ENCODE assay signal across 18 mouse cellular contexts in genomic region chr6:107375274-107375673, GRCm38 (mm10).
DNase-seq lines count a peak whose midpoint lies in the region; ATAC-seq and TF ChIP-seq lines count a peak whose summit lies in the region.
"Had no signal": no experiment of that assay in that cellular context is flagged by ENCODE, and none has a peak within 500 bp of the region (broad histone marks: within the 10 kb centered on the region; RNA-seq: fewer than 3 reads in every experiment).

No protein-coding gene starts in this region.

- H3K36me3 ChIP-seq in forebrain, embryonic 14.5 days (ENCODE audit: control insufficient read depth, insufficient read depth, low read length): no peaks in the 10 kb centered on the region
- no peaks in the 10 kb centered on the region for H3K36me3 ChIP-seq in forebrain, embryonic 11.5 days (ENCODE audit: control insufficient read depth, insufficient read depth, low read length)
- no peaks in the 10 kb centered on the region for H3K36me3 ChIP-seq in intestine, postnatal 0 days (ENCODE audit: control insufficient read depth, insufficient read depth)
- H3K36me3 ChIP-seq in neural tube, embryonic 13.5 days: no peaks in the 10 kb centered on the region
- H3K36me3 ChIP-seq: embryonic facial prominence, embryonic 12.5 days; heart, embryonic 12.5 days had no signal

- no peak overlapping the region for H3K4me2 ChIP-seq in forebrain, embryonic 14.5 days (ENCODE audit: low read length)
- no peak overlapping the region for H3K4me2 ChIP-seq in forebrain, embryonic 11.5 days (ENCODE audit: low read depth, low read length, severe bottlenecking)
- no peak overlapping the region for H3K4me2 ChIP-seq in intestine, postnatal 0 days (replicated peaks; ENCODE audit: low read depth)
- no peak overlapping the region for H3K4me2 ChIP-seq in neural tube, embryonic 13.5 days
- H3K4me2 ChIP-seq: embryonic facial prominence, embryonic 12.5 days; heart, embryonic 12.5 days had no signal

- no peak for DNase-seq in forebrain, embryonic 14.5 days (ENCODE audit: low spot score)
- DNase-seq in forebrain, embryonic 11.5 days (ENCODE audit: low spot score): no peak
- peak; percentile 3 for DNase-seq in kidney, adult 9 months
- DNase-seq in kidney, postnatal 10 days: no peak
- no peak for DNase-seq in urinary bladder, postnatal 4 days (ENCODE audit: low spot score in 2 of 2)
- no peak for DNase-seq in spleen, adult 12 weeks (ENCODE audit: low spot score)
- DNase-seq: adrenal gland, adult 8-10 months; cerebellum, postnatal 14 days; kidney, adult 18-20 months; retina, postnatal 1 day; thymus, postnatal 4 days had no signal

- H3K4me1 ChIP-seq in forebrain, embryonic 14.5 days (ENCODE audit: control insufficient read depth, insufficient read depth, low read length): no peaks in the 10 kb centered on the region
- no peaks in the 10 kb centered on the region for H3K4me1 ChIP-seq in forebrain, embryonic 11.5 days (replicated peaks; ENCODE audit: control insufficient read depth, insufficient read depth, low read length)
- no peaks in the 10 kb centered on the region for H3K4me1 ChIP-seq in intestine, postnatal 0 days (replicated peaks; ENCODE audit: control insufficient read depth, insufficient read depth, low read length)
- peaks cover 9% of the 10 kb centered on the region for H3K4me1 ChIP-seq in neural tube, embryonic 13.5 days (replicated peaks)
- H3K4me1 ChIP-seq: embryonic facial prominence, embryonic 12.5 days; heart, embryonic 12.5 days had no signal

- no peak overlapping the region for H3K9ac ChIP-seq in forebrain, embryonic 14.5 days (ENCODE audit: low read length)
- no peak overlapping the region for H3K9ac ChIP-seq in forebrain, embryonic 11.5 days (ENCODE audit: low read length)
- H3K9ac ChIP-seq in intestine, postnatal 0 days (ENCODE audit: low read depth, low read length): no peak overlapping the region
- no peak overlapping the region for H3K9ac ChIP-seq in neural tube, embryonic 13.5 days
- H3K9ac ChIP-seq: embryonic facial prominence, embryonic 12.5 days; heart, embryonic 12.5 days; liver, embryonic 14.5 days had no signal

- no peak overlapping the region for H3K4me3 ChIP-seq in forebrain, embryonic 14.5 days (ENCODE audit: low read depth, low read length)
- no peak overlapping the region for H3K4me3 ChIP-seq in forebrain, embryonic 11.5 days (ENCODE audit: low read depth, low read length)
- H3K4me3 ChIP-seq in intestine, postnatal 0 days (ENCODE audit: low read depth, low read length): no peak overlapping the region
- no peak overlapping the region for H3K4me3 ChIP-seq in neural tube, embryonic 13.5 days
- H3K4me3 ChIP-seq: embryonic facial prominence, embryonic 12.5 days; heart, embryonic 12.5 days had no signal

- H3K27me3 ChIP-seq in forebrain, embryonic 14.5 days (replicated peaks; ENCODE audit: control insufficient read depth, insufficient read depth, low read length): no peaks in the 10 kb centered on the region
- H3K27me3 ChIP-seq in forebrain, embryonic 11.5 days (ENCODE audit: control insufficient read depth, insufficient read depth, low read length): no peaks in the 10 kb centered on the region
- H3K27me3 ChIP-seq in intestine, postnatal 0 days (replicated peaks; ENCODE audit: control insufficient read depth, insufficient read depth, low read length): no peaks in the 10 kb centered on the region
- peaks cover 4% of the 10 kb centered on the region; the same call in 1 of the 2 replicates for H3K27me3 ChIP-seq in neural tube, embryonic 13.5 days
- H3K27me3 ChIP-seq: embryonic facial prominence, embryonic 12.5 days; heart, embryonic 12.5 days had no signal

- ATAC-seq in forebrain, embryonic 14.5 days: 0 out of 2 replicates have a peak, but pooled peaks have one; percentile 15
- ATAC-seq in forebrain, embryonic 11.5 days (replicated peaks; ENCODE audit: low FRiP score): no peak
- ATAC-seq in intestine, postnatal 0 days: peak; percentile 36; the same call in 1 of the 2 replicates
- peak; percentile 89 for ATAC-seq in neural tube, embryonic 13.5 days (ENCODE audit: low read depth)
- ATAC-seq: lung, postnatal 0 days; midbrain, embryonic 16.5 days had no signal

- no peak overlapping the region for H3K27ac ChIP-seq in forebrain, embryonic 14.5 days (ENCODE audit: low read depth, low read length)
- no peak overlapping the region for H3K27ac ChIP-seq in forebrain, embryonic 11.5 days (ENCODE audit: low read depth, low read length)
- no peak overlapping the region for H3K27ac ChIP-seq in intestine, postnatal 0 days (ENCODE audit: low read depth, low read length)
- H3K27ac ChIP-seq in neural tube, embryonic 13.5 days (replicated peaks): no peak overlapping the region
- H3K27ac ChIP-seq: embryonic facial prominence, embryonic 12.5 days; liver, embryonic 14.5 days had no signal

- no peak for TF ChIP-seq CTCF in intestine, postnatal 0 days (IDR thresholded peaks at IDR 0.05; ENCODE audit: low read depth)

- H3K9me3 ChIP-seq in forebrain, embryonic 14.5 days (replicated peaks; ENCODE audit: control insufficient read depth, low read length): no peaks in the 10 kb centered on the region
- no peaks in the 10 kb centered on the region for H3K9me3 ChIP-seq in forebrain, embryonic 11.5 days (ENCODE audit: control insufficient read depth, low read length)
- H3K9me3 ChIP-seq in intestine, postnatal 0 days (ENCODE audit: control insufficient read depth): no peaks in the 10 kb centered on the region
- H3K9me3 ChIP-seq in neural tube, embryonic 13.5 days: no peaks in the 10 kb centered on the region
- H3K9me3 ChIP-seq: embryonic facial prominence, embryonic 12.5 days; heart, embryonic 12.5 days had no signal
